Mouse (Mus musculus) liver, postnatal 0 days (tissue): ENCODE measurements around the gene Irak2. TPM values are rescaled to one million over a fixed set of nuclear protein-coding genes. Genes with fewer than 3 reads are reported as not detected.

Experiments used
- ATAC-seq: fragments of 200-750 bp; cut with Nextera tagmentation; 2 replicates; pipeline ENCODE4 v1.8.0; 2017; ENCODE audit warnings: mild to moderate bottlenecking, moderate library complexity
- DNase-seq: peaks from one replicate; pipeline ENCODE4 v3.0.0-alpha.2; 2016
- H3K27ac ChIP-seq: fragments of 300-500 bp; sonication (generic); 2 replicates; pipeline ENCODE4 v1.5.1; 2014; ENCODE audit warnings: antibody characterized with exemption, moderate library complexity, mild to moderate bottlenecking, low read depth
- H3K27me3 ChIP-seq: fragments of 300-500 bp; sonication (generic); 2 replicates; pipeline ENCODE4 v1.6.1; 2014; ENCODE audit warnings: low read length, control low read depth, mixed read lengths; ENCODE audit not compliant: insufficient read depth
- H3K36me3 ChIP-seq: fragments of 300-500 bp; sonication (generic); replicated peaks from 2 replicates; pipeline ENCODE4 v1.6.1; 2014; ENCODE audit warnings: mild to moderate bottlenecking, control low read depth, low read length, moderate library complexity, mixed read lengths; ENCODE audit not compliant: insufficient read depth
- H3K4me1 ChIP-seq: fragments of 300-500 bp; sonication (generic); 2 replicates; pipeline ENCODE4 v1.6.1; 2014; ENCODE audit warnings: antibody characterized with exemption, mild to moderate bottlenecking, control low read depth; ENCODE audit not compliant: insufficient read depth
- H3K4me2 ChIP-seq: fragments of 300-500 bp; sonication (generic); 2 replicates; pipeline ENCODE4 v1.6.1; 2014; ENCODE audit warnings: low read depth, mild to moderate bottlenecking, low read length, moderate library complexity, mixed read lengths
- H3K4me3 ChIP-seq: fragments of 300-500 bp; sonication (generic); 2 replicates; pipeline ENCODE4 v1.5.1; 2014; ENCODE audit warnings: low read depth, low read length
- H3K9ac ChIP-seq: fragments of 300-500 bp; sonication (generic); replicated peaks from 2 replicates; pipeline ENCODE4 v1.6.1; 2014; ENCODE audit warnings: mild to moderate bottlenecking, moderate library complexity
- H3K9me3 ChIP-seq: fragments of 300-500 bp; sonication (generic); 2 replicates; pipeline ENCODE4 v1.6.1; 2016; ENCODE audit warnings: mild to moderate bottlenecking, control low read depth, low read length, mixed read lengths
- CTCF ChIP-seq: sonication (generic); IDR thresholded peaks from 2 replicates; pipeline ENCODE4 v1.5.1; 2016; ENCODE audit warnings: antibody characterized with exemption, low read depth
- EP300 ChIP-seq: IDR thresholded peaks from 2 replicates; pipeline ENCODE4 v1.6.1; 2016; ENCODE audit warnings: antibody characterized with exemption, low read depth, mild to moderate bottlenecking
- WGBS: fragments of 180-500 bp; shearing (Covaris S2); extraction: QIAGEN DNeasy Blood & Tissue Kit; methylation state at CpG from one replicate; pipeline ENCODE4 v1.1.7; 2014; ENCODE audit not compliant: insufficient replicate concordance; 5-methylcytosine and 5-hydroxymethylcytosine counted together
- microRNA-seq: library from miRNA; unstranded; fragments of <30 nt; microRNA quantifications from one replicate; pipeline ENCODE4, GENCODE M21; 2016
- polyA plus RNA-seq: library from polyadenylated mRNA; unstranded; fragments of >200 nt; fragmentation: Nextera tagmentation; extraction: Ambion mirVana; gene quantifications from 2 replicates; pipeline ENCODE4 v1.2.1, GENCODE M21; 2015

Gene Irak2
- polyA plus RNA-seq, 1 experiment from 2014 or later, result 10.8 TPM

DNA sequence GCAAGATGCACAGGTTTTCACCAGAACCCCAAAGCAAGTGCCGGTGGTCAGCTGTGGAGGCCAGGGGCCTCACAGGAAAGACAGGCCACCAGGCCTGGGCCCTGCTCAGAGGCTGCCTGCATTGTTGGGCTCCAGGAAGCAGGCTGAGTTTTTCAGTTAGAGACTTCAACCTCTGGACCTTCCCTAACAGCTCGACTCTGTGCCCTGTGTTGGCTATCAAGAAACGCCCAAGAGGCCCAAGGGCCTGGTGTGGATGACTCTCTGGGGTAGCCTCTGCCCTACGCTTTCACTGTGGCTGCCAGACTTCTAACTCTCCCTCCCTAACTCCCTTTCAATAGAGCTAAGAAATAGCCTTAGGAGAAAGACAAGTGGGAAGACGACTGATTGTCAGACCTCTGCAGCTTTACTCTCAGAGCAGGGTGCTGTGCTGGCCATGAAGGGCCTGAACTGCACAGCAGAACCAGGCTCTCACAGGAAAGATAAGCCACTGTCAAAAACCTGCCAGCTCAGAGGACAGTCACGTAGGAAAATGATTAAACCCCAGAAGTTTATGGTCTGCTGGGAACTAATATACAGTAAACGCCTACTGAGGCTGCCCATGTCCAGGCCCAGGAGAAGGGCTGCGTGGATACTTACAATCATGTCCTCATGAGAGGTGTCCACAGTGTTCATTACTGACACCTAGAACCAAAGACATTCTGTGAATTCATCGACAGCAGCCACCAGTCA, 99.2 kb downstream of the Irak2 start:
- Histone ChIP-seq H3K4me3 (no peak overlapping the region), H3K36me3 (peaks cover 44% of the 10 kb centered on the region), H3K4me1 (peaks cover 15% of the 10 kb centered on the region), H3K27ac (no peak overlapping the region), H3K9ac (no peak overlapping the region), H3K4me2 (no peak overlapping the region), H3K27me3 (no peaks in the 10 kb centered on the region), H3K9me3 (no peaks in the 10 kb centered on the region)
- 87% methylated on average over 9 of the region's 9 CpGs for WGBS
- no peak for TF ChIP-seq EP300
- no peak for TF ChIP-seq CTCF
- no peak for ATAC-seq
- DNase-seq, result no peak

DNA sequence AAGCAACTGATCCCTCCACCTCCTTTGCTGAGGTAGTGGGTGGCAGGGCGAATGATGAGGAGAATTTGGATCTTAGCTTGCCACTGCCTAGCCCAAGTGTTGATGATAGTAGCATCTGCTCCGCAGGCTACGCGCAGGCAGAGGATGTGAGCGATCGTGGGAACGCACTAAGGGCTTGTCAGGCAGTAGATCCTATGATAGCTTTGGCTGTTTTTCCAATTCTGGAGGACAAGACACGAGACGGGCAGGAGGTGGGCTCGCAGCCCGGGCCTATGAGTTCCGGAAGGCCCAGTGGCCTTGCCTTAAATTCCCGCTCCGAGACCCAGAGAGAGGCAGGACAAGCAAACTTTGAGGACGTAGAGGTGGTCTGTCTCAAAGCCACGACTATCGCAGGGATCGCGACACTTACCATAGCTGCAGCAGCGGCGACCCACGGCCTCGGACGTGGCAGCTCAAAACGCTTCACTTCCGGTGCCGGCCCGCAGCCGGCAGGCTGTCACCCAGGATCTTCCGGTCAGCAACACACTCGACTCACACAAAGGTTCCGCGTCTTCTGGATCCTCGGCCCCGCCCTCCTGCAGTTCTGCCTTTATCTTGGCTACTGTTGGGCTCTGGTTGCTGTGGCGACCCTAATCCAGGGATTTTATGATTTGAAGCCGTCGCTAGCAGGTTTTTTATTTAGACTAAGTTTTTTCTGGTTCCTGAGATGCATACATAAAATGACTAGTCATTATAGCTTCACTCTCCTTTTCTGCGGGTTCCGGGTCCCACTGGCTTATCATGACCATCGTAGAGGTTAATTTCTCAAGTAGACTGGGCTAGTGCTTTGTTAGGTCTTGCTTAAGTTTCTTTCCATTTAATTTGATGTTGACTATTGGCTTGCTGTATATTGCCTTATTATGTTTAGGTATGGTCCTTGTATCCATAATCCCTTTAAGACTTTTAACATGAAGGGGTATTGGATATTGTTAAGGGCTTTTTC, 102.3 kb downstream of the Irak2 start, which contains the start of gene Sec13:
Gene Sec13, minus strand, starts transcription at position 508 of the 982 bp plus-strand sequence.
- no peaks in the 10 kb centered on the region for H3K27me3 ChIP-seq
- H3K4me3 ChIP-seq, result peak within 1 kb of the TSS; percentile 67
- H3K9ac ChIP-seq, result peak within 1 kb of the TSS; percentile 76
- 6% methylated on average over 41 of the region's 41 CpGs for WGBS
- peak within 1 kb of the TSS; percentile 13 for H3K27ac ChIP-seq
- peaks cover 15% of the 10 kb centered on the region for H3K4me1 ChIP-seq
- TF ChIP-seq CTCF, result 0 out of 2 replicates have a peak, but pooled peaks have one; percentile 6
- TF ChIP-seq EP300, result 0 out of 2 replicates have a peak, but pooled peaks have one; percentile 25
- H3K9me3 ChIP-seq, result no peaks in the 10 kb centered on the region
- ATAC-seq (peak; percentile 87), DNase-seq (peak; percentile 89)
- peaks cover 19% of the 10 kb centered on the region for H3K36me3 ChIP-seq
- peak within 1 kb of the TSS; percentile 85 for H3K4me2 ChIP-seq

DNA sequence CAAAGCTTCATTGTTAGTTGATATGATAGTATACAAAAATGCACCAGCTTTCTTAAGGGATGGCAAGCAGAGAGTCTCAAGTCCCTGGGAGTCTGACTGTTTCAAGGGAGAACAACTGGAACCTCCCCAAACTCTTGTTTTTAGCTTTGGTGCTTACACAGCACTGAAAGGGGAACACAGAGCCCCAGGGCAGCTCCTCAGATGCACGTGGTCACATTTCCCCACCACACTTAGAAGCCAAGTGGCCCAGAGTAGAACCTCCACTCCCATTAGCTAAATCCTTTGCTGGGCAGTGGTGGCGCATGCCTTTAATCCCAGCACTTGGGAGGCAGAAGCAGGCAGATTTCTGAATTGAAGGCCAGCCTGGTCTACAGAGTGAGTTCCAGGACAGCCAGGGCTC, 103.2 kb downstream of the Irak2 start:
- ATAC-seq (no peak), DNase-seq (no peak)
- Histone ChIP-seq H3K27me3 (no peaks in the 10 kb centered on the region), H3K27ac (no peak overlapping the region), H3K9ac (no peak overlapping the region), H3K36me3 (peaks cover 10% of the 10 kb centered on the region), H3K4me2 (no peak overlapping the region), H3K4me1 (peaks cover 15% of the 10 kb centered on the region), H3K9me3 (no peaks in the 10 kb centered on the region), H3K4me3 (no peak overlapping the region)
- TF ChIP-seq EP300, result no peak
- TF ChIP-seq CTCF, result no peak
- 61% methylated on average over 2 of the region's 2 CpGs for WGBS

DNA sequence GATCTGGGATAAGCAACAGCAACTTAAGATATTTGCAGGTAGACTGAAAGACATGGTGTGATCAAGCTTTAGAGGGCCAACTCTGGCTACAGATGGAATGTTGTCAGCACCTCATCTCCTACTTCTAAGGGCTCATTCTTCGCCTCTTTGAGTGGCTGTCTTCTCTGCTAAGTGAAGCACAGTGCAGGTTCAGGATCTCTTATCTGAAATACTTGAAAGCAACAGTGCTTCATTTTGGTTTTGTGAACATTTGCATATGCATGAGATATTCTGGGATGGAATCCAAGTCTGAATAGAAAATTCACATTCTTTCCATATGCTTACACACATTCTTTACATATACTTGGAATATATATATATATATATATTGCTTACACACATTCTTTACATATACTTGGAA, 104.1 kb downstream of the Irak2 start:
- Histone ChIP-seq H3K4me1 (peaks cover 15% of the 10 kb centered on the region), H3K27ac (no peak overlapping the region), H3K36me3 (peaks cover 2% of the 10 kb centered on the region; the same call in 1 of the 2 replicates), H3K4me2 (no peak overlapping the region), H3K9me3 (no peaks in the 10 kb centered on the region), H3K4me3 (no peak overlapping the region), H3K27me3 (0 out of 2 replicates have a peak, but pooled peaks cover 1% of the 10 kb centered on the region), H3K9ac (no peak overlapping the region)
- WGBS, result 80% methylated on average over 1 of the region's 1 CpGs
- DNase-seq (no peak), ATAC-seq (no peak)
- TF ChIP-seq EP300, result no peak

DNA sequence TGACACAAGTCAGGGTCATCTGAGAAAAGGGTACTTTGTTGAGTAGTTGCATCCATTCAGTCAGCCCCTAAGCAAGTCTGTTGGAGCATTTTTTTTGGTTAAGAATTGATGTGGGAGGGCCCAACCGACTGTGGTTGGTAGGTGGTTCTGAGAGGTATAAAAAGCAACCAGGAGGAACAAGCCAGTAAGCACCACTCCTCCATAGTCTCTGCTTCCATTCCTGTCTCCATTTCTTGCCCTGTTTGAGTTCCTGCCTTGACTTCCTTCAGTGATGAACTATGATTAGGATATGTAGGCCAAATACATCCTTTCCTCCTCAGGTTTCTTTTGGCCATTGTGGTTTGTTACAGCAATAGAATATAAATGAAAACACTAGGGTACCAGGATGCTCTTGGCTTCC, 104.8 kb downstream of the Irak2 start:
- Histone ChIP-seq H3K4me1 (peaks cover 15% of the 10 kb centered on the region), H3K27me3 (peaks cover 3% of the 10 kb centered on the region; the same call in 1 of the 2 replicates), H3K36me3 (no peaks in the 10 kb centered on the region), H3K9me3 (no peaks in the 10 kb centered on the region), H3K9ac (no peak overlapping the region), H3K4me3 (no peak overlapping the region), H3K27ac (no peak overlapping the region), H3K4me2 (no peak overlapping the region)
- no peak for ATAC-seq
- WGBS, result 38% methylated on average over 1 of the region's 1 CpGs
- no peak for DNase-seq
- TF ChIP-seq CTCF (no peak), EP300 (no peak)

Small RNA genes lying within 50 kb of the gene (microRNA-seq; reads per million reads assigned to microRNA genes)
- gene Mir7042, result 2.0 reads per million

Other genes starting within 250 kb of the Irak2 start
- 0.38 and 0.83 TPM in 2 replicates for gene Ttll3, start 249.2 kb upstream of the Irak2 start, polyA plus RNA-seq
- 17.1 and 20.5 TPM in 2 replicates for gene Rpusd3, start 219.1 kb upstream of the Irak2 start, polyA plus RNA-seq
- gene Cidec, start 202.7 kb upstream of the Irak2 start, polyA plus RNA-seq, result 5.9 and 8.2 TPM in 2 replicates
- 49.2 and 49.9 TPM in 2 replicates for gene Jagn1, start 195.9 kb upstream of the Irak2 start, polyA plus RNA-seq
- gene Il17re, start 180.0 kb upstream of the Irak2 start, polyA plus RNA-seq, result 0.26 and 0.49 TPM in 2 replicates
- gene Il17rc, start 167.0 kb upstream of the Irak2 start, polyA plus RNA-seq, result 12.9 and 13.1 TPM in 2 replicates
- 13.8 and 14.0 TPM in 2 replicates for gene Creld1, start 155.2 kb upstream of the Irak2 start, polyA plus RNA-seq
- gene Prrt3, start 136.5 kb upstream of the Irak2 start, polyA plus RNA-seq, result 0.13 and 0.14 TPM in 2 replicates
- gene Emc3, start 106.8 kb upstream of the Irak2 start, polyA plus RNA-seq, result 42.1 and 43.0 TPM in 2 replicates
- gene Fancd2, start 106.8 kb upstream of the Irak2 start, polyA plus RNA-seq, result 3.1 and 4.5 TPM in 2 replicates
- gene Fancd2os, start 37.8 kb upstream of the Irak2 start, polyA plus RNA-seq, result 0.12 and 0.14 TPM in 2 replicates
- 88.5 and 88.9 TPM in 2 replicates for gene Brk1, start 33.7 kb upstream of the Irak2 start, polyA plus RNA-seq
- 10.0 and 12.9 TPM in 2 replicates for gene Vhl, start 14.5 kb upstream of the Irak2 start, polyA plus RNA-seq
- 0.62 and 0.83 TPM in 2 replicates for gene Tatdn2, start 58.6 kb downstream of the Irak2 start, polyA plus RNA-seq
- 0.70 TPM in 1 of 2 replicates, not detected in the other for gene Ghrl, start 81.4 kb downstream of the Irak2 start, polyA plus RNA-seq
- gene Sec13, start 102.3 kb downstream of the Irak2 start, polyA plus RNA-seq, result 102 and 110 TPM in 2 replicates